Mouse (Mus musculus) bone marrow, adult 2 months (tissue): ENCODE results near the gene Grik4.

Experiments used
- CTCF ChIP-seq: fragments of 200-500 bp; IDR thresholded peaks from 2 replicates; pipeline ENCODE4 v1.5.1; 2011; ENCODE audit warnings: low read length, control low read depth; ENCODE audit not compliant: control insufficient read depth, insufficient read depth
- POLR2A ChIP-seq: fragments of 200-500 bp; IDR thresholded peaks from 2 replicates; pipeline ENCODE4 v1.6.1; 2011; ENCODE audit warnings: low read depth, mild to moderate bottlenecking, control low read depth, low read length, borderline replicate concordance; ENCODE audit not compliant: control insufficient read depth

DNA sequence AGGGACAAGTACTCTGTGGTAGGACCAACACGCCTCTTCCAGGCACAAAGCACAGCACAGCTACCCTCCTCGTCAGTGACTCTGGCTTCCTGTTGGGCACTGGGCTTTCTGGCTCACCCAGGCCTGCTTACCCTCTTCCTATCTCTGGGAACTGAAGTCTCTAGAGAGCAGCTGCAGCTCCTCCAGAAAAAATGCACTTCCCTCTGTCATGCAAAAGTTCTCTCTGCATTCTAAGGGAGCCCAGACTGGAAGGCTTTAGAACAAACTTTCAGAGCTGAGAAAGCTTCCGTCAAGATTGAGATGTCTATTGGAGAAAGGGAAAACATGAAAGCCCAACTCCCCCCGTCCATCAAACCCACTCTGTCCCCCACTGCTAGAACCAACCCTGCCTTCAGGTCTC lies 2.1 kb downstream of the Grik4 start:
- TF ChIP-seq CTCF (no peak), POLR2A (no peak)
